Mouse (Mus musculus) urinary bladder, postnatal 14 days (tissue): ENCODE measurements at regions not wholly inside any gene's neighbourhood (a gene's known extent, or its start where the extent isn't known, plus 50 kb on each side); places are given as distances from the start of the nearest gene placed in this dataset.

Experiments
- DNase-seq: peaks from one replicate; pipeline ENCODE4 v3.0.0; 2021; ENCODE audit warnings: low spot score

DNA sequence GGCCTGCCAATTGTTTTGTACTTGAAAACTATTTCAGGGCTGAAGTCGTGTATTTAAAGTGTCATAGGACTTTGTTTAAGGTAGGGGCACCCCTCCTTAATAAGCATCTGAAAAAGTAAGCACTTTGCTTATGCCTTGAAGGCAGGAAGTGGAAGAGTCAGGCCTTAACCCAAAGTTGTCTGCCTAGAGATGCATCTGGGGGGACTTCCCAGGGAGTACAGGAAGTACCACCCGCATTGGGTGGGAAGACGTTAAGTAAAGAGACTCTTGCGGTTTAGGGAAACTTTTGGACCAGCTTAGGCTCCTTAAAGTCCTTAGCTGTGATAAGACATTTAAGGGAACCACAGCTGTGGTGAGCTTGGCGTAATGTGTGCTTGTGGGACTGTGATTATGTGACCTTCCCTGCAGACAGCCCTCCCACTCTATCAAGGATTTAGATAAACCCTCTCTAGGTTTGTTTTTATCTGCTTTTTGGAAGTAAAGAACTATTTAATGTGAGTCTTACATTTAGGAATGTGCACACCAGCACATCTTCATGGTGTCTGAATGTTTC, 150.9 kb upstream of the Trib2 start:
- DNase-seq, result no peak

DNA sequence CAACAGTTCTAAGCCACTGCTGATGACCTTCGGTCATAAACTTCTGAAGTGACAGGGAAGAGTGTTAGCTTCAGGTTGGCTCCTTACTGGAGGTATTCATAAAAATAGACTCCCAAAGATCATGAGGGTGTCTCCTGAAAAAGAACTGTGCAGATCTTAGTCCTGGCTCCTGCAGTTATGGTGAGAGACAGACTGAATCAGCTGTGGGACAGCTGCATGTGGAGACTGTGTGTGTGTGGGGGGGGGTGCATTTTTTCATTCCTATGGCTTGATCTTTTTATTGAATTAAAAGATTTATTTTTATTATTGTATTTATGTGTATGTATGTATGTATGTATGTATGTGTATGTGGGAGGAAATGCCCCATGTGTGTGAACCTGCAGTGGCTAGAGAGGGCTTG, 149.9 kb upstream of the Trib2 start:
- no peak for DNase-seq

DNA sequence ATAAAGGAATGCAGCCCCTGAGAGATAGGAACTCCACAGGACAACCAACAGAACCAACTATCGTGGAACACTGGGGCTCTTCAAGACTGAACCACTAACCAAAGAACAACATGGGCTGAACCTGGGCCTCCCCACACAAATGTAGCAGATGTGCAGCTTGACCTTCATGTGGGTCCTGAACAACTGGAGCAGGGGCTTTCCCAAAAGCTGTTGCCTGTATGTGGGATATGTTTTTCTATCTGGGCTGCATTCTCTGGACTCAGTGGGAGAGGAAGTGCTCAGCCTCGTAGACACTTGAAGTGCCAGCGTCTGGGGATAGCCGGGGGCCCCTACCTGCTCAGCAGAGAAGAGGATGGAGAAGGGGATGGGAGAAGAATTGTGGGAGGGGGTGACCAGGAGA, 149.2 kb upstream of the Trib2 start:
- DNase-seq, result no peak

DNA sequence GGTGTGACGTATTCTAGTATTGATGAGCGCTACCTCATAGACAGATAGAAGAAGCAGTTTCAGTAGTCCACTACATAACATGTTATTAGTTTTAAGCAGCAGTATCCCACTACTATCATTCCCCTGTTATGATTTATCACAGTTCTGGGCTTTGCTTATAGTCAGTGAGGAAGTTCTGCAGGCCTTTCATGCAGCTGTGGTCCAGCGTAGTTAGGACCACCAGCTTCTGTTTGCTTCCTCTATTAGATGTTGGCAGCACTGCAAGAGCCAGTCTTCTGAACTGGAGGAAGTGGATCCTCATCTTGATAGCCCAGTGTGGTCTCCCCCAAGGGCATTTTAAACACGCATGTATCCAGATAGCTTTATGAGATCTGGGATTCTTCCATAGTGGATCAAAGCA, 147.4 kb upstream of the Trib2 start:
- DNase-seq, result no peak

DNA sequence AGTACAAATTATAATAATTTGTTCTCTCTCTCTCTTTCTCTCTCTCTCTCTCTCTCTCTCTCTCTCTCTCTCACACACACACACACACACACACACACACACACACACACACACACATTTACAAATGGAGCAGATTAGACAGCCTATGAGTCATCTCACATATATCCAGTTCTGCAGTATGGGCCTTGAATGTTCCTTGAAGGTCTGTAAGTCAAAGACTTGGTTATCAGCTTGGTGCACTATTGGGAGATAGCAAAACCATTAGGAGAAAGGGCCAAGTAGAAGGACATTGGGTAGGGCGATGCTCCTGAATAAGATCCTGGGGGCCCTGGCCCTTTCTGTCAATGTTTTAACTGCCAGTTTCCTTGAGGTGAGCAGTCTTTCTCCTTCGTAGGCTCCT, 145.1 kb upstream of the Trib2 start:
- DNase-seq, result no peak

DNA sequence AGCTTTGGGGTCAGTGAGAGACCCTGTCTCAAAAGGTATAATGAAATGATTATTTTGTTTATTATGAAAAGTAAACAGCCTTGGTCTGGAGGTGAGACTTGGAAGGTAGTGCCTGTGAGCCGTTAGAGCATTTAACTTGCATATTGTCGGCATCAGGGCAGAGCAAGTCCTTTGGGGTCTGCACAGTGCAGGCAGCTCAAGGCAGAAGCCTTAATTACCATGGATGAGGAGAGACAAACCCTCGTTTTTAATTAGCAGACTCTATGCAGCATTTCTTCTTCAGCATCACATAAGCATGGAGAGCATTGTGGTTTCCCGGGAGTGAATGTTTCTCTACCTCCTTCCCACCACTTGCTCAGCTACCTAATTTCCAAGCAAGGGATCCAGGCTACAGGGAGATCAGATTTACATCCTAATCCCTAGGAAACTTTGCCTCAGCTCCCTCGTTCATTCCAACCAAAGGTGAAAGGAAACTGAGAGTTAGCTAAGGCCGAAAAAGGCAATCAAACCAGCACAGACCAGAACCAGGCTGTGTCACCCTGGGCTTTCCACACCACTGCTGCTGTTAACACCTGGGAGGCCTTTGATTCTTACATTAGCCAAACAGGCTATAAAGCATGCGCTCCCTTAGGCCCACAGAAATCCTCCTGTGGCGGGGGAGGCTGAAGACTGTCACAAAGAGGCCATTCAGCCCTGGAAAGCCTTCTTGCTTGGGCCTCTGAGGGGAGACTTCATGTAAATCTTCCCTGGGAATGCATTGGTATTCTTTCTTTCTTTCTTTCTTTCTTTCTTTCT, 120.9 kb upstream of the Trib2 start:
- DNase-seq, result no peak

DNA sequence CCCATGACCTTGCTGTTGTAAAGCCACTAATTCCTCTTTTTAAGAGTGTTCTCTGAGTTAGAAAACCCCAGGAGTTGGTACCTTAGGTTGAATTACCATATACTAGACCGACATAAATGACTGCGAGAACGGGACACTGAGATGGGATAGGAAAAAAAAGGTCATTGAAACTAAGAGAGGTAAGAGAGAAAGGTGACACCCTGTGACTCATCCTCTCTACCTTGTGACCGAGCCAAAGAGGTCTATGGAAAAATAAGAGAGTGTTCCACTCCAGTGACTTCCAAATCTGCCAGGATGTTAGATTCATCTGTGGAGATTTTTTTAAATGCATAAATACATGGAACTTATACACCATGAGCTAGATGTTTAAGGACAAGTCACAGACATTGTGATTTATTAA, 115.3 kb upstream of the Trib2 start:
- DNase-seq, result no peak

DNA sequence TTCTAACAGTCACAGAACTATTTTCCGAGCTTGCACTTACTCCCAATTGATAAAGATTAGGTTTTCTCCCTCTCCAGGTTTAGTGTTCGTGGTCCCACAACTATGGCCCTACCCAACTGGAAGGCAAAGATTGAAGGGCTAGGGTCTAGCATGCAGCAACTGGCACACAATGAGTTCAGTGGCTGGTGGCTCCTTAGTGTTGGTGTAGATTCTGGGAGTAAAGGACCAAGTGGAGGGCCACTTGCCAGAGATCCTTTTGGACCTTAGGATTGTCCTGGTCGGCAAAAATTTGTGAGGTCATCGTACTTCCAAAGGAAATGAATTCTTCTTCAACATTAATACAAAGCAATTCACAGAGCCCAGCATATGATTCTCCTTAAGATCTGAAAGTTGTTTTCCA, 114.8 kb upstream of the Trib2 start:
- no peak for DNase-seq

DNA sequence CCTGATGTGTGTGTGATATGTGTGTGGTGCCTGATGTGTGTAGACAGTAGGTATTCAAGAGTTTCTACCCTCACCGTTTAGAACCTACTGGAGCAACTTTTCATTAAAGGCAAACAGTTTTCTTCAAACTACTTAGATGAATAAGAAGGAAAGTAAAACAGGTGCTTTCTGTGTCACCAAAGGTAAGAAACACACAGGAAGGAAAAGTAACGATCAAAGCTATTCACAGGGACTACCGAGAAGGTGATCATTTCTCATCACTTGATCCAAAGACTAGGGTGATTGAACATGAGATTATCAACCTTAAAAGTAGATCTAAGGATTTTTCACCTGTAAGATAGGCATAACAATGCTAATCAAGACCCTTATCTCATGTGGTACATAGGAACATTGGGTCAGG, 113.4 kb upstream of the Trib2 start:
- DNase-seq, result no peak

DNA sequence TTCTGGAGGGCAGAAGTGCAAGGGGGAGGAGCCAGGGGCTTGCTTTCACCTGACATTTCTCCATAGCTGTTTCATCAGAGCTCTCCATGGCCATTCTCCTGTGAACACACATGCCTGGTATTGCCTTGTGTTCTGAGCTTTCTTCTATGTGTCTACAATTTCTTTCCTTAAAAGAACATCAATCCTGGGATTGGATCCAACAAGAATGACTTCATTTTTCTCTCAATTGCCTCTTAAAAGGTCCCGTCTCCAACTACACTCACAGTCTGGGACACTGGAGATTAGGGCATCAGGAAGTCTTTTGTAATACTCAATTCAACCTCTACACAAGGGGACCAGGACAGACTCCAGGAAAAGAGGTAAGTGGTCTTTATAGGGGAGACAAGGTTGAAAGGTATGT, 112.8 kb upstream of the Trib2 start:
- DNase-seq, result no peak

DNA sequence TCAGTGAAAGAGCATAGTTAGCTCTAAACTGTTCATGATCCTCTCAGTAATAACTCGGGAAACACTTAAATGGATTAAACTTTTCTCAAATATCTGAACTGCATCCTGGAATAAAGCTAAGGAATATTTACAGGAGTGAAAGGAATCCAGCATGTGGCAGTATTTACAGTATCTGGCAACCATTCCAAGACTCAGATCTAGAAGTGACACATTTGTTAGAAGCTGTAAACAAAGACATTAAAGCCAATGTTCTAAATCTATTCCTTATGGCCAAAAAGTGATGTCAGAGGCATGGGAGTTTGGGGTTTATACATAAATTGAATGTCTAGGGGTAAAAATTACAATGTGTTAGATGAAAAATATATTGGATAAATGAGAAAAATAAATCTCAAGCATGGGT, 101.6 kb upstream of the Trib2 start:
- no peak for DNase-seq

DNA sequence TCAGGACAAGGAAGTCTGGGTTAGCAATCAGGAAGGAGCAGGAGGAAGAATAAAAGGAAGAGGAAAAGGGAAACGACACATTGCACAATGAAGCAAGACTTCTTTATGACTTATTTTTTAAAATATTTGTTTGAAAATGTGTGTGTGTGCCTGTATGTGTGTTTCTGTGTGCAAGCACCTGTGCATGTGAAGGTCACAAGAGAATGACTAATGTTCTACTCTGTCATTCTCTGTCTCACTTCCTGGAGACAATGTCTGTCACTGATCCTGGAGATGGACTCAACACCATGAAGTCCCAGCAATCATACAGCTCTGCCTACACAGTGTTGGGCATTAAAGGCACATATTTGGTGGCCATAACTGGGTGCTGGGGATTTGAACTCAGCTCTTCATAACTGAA, 96.2 kb upstream of the Trib2 start:
- no peak for DNase-seq

DNA sequence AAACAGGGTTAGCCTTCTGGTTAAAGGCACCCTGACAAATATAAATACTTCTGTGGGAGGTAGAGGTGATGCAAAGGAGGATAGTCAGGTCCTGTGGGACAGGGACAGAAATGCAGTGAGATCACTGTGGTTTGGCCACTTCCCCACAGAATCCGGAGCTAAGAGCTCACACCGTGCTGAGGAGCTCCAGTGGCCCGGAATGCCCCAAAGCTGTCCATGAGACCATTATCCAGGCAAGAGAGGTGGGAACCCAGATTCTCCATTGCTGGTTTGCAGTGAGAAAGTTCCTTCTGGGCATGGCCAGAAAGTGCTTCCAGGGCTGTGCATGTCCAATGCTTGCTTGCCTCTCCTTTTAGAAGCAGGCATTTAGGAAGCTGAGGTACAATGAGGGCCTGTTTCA, 95.8 kb upstream of the Trib2 start:
- DNase-seq, result no peak

DNA sequence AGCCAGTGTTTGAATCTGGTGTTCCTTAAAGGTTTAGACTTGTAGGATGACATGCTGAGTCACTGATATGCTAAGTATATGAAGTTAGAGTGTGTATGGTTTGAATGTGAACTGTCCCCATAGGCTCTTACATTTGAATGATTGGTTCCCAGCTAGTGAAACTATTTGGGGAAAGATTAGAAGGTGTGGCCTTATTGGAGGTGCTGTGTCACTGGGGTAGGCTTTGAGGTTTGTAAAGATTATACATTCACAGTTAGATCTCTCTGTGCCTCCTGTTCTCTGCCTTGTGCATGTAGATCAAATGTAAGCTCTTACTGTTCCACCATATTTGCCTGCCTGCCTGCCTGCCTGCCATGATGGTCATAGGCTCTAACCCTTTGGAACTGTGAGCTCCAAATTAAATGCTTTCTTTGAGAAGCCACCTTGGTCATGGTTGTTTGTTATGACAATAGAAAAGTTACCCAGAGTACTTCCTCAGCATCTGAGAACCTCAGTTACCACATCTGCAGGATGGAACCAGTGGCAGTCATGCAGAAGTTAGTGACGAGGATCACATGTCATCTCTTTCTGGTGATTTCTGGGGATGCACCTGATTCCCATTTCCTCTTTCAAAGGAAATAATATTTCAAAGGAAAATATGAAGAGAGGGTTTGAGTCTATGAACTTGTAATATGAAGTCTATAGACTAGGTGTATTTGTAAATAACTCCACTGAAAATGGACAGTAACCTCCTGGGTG, 94.7 kb upstream of the Trib2 start:
- no peak for DNase-seq

DNA sequence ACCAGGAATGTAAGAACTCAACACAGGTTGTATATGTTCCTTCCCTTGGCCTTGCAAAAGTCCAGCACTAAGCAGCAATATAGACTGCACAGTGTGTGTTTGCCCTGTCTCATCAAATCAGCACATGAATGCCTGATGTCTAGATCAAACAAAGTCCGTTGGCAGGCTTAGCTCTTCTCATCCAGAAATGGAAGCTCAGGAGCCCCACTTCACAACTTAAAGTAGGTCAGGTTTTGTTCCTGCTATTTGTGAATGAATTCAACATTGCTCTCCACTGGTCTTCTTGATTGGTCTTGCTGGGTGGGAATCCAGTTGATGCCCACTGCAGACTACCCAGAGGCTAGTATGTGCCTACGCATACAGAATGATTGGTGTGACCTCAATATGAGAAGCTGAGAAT, 80.8 kb upstream of the Trib2 start:
- no peak for DNase-seq

DNA sequence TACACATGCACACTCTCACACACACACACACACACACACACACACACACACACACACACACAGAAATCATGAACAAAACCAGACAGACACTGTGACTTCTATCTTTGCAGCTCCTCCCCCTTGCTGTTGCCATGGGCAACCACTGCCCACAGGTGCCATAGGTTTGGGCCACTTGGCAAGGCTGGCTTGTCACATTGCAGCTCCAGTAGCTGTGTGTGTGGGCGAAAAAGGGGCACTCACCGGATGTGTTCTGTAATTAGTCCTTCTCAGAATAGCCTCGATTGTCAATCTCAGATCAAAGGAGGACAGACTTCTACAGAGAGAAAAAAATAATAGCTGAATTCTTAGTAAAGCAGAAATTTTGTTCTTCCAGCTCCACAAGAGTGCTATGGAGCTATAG, 79.8 kb upstream of the Trib2 start:
- no peak for DNase-seq

DNA sequence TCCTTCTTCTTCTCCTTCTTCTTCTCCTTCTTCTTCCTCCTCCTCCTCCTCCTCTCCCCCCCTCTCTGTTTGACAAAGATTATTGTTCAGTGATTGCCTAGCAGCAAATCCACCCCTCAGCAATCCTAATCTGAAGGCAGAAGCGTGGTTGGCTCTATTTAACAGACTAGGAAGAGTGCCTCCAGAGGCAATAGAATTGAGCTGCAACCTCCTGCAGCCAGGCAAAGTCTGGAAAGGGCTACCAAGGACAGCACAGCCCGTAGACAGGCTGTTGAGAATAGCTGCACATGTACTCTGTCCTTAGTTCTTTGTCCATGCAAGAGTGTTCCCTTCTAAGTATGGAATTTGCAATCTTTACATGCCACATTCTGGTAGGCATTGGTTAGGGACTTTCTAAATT, 78.5 kb upstream of the Trib2 start:
- DNase-seq, result no peak

DNA sequence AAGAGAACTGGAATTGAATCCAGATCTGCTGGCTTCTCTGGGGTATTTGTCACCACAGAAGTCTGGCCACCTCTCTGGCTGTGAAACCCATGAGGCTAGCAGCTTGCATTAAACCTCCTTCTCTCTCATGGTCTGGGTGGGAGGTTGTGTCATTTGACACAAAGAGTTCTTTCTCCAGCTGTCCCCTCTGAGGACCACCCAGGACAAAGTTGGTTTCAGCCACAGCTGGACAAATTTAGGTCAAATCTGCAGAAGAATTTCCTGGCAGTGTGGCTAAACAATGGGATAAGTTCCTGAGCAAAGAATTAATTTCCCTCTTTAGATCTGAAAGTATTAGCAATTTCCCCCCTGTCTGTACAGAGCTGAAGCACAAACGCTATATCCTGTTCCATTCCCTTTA, 73.9 kb upstream of the Trib2 start:
- no peak for DNase-seq

DNA sequence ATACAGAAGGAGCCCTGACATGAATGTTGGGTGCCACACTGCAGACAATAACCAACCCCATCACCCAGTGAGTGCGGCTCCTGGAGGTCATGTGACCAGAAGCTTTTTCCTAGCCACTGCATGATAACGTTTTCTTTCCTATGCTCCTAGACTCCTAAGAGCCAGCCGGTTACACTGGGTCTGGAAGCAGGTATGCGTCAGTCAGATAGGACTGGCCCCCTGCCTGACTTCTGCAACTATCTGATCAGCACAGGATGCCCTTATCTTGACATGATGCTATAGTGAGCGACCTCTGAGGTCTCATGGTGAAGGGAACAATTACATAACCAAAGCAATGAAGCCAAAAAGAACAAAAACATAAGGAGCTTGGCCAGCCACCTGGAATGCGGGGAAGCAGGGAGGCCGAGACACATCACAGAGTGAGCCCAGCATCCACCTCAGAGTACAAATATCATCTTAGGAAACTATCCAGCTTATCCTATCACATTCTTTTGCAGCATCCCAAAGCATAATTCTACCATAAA, 63.2 kb upstream of the Trib2 start:
- no peak for DNase-seq
